Mouse (Mus musculus) retina, postnatal 1 day (tissue): ENCODE measurements around the gene Olfr889.
"Not testable (repeated sequence)": the region's sequence is repeated elsewhere in the genome, so short reads cannot be mapped to it uniquely, and the experiment has no call there.

ENCODE experiments used
- DNase-seq: peaks from one replicate; pipeline ENCODE4 v3.0.0-alpha.2; 2012

Gene Olfr889

GRCm38 (mm10) chr9:38114898-38115297 is at the start of gene Olfr889:
TSS of gene Olfr889 (plus strand) at chr9:38115198.
- DNase-seq: no peak

GRCm38 (mm10) chr9:38083772-38084171 is 31.2 kb upstream of the Olfr889 start, which contains the start of gene Olfr887:
TSS of gene Olfr887 (plus strand) at chr9:38084072.
- DNase-seq: no peak

GRCm38 (mm10) chr9:38107828-38108227 is 7.2 kb upstream of the Olfr889 start, which contains the start of gene Olfr888:
TSS of gene Olfr888 (plus strand) at chr9:38108128.
- DNase-seq: no peak

GRCm38 (mm10) chr9:38142217-38142616 is 27.2 kb downstream of the Olfr889 start, which contains the start of gene Olfr890:
TSS of gene Olfr890 (plus strand) at chr9:38142517.
- no peak for DNase-seq

- DNase-seq: not testable (repeated sequence)
Measured at GRCm38 (mm10) chr9:38168341-38168740, 53.3 kb downstream of the Olfr889 start.
